Mouse (Mus musculus) monocyte, adult 2 months (primary cell): ENCODE data around the gene Tas2r131.
"Not testable (repeated sequence)": the region's sequence is repeated elsewhere in the genome, so short reads cannot be mapped to it uniquely, and the experiment has no call there.

Experiments used
- DNase-seq, 2 experiments: peaks; one replicate each; pipeline ENCODE4 v3.0.0; 2022; ENCODE audit warnings: low spot score in 2 of 2, low read depth in 1 of 2

The Tas2r131 gene

DNA sequence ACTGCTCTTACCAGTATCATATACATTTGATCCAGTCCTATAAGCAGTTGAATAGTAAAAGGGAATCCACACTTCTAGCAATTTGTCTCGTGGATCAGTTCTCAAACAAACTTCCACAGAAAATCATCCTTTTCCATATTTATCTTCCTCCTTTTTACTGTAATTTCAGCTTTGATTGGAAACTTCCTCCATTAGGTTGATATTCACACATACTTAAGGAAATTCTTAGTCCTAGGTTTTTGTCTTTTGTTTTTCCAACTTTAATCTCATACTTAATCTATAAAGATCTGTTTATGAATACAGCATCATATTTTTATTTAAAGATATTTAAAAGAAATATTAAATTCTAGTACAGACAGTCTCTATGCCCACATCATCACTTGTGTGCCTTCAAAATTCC, at the start of gene Tas2r131:
Gene Tas2r131, minus strand, starts transcription at position 101 of the 400 bp plus-strand sequence.
- no peak for DNase-seq

DNA sequence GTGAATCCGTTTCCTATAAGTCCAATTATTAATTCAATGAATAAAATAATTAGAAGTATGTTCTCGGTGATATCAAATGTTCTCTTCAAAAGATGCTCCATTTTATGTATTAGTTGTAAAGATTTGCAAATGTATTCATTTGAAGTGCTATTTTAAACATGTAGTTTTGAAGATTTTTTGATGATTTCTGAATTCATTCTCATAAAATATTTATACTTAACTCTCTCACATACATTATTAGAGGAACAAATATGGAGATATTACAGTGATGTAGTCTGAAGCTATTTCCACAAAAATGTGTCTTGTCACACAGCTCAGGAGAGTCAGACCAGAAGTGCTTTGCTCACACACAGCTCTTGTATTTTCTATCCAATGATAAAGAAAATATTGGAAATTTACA, 23.1 kb upstream of the Tas2r131 start, which contains the start of gene Tas2r109:
Gene Tas2r109, minus strand, starts transcription at position 101 of the 400 bp plus-strand sequence.
- DNase-seq, result no peak

DNA sequence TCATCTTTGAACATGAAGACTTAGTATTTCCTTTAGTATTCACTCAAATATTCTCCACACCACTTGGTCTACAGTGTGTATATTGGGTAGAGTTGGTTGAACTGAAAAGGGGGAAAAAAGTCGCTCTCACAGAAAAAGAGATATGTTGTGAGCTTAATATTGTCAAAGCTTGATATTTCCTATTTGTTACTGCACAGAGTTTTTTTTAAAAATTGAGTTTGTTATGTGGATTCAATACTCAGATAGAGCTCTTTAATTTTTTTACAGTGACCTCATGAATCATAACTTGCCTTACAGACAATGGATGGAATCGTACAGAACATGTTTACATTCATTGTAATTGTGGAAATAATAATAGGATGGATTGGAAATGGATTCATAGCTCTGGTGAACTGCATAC, 6.9 kb downstream of the Tas2r131 start, which contains the start of gene Tas2r129:
Gene Tas2r129, plus strand, starts transcription at position 301 of the 400 bp plus-strand sequence.
- DNase-seq, result no peak

DNA sequence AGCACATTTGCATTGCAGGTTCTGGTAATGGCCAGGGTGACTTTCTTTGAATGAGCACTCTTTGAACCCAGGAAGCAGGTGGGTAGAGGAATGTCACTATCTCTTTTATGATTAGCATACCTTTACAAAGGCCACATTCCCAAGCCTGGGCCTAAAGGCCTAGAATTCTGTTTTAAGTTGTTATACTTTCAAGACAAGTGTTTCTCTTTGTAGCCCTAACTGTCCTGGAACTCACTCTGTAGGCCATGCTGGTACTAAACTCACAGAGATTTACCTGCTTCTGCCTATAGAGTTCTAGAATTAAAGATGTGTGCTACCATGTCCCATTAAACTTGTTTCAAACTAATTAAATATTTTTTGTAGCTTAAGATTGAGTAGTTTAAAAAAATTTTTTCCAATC, 16.3 kb downstream of the Tas2r131 start:
- DNase-seq, result not testable (repeated sequence)

GRCm38 (mm10) chr6:132909351-132909750, 48.4 kb downstream of the Tas2r131 start, which contains the start of gene Tas2r125:
Tas2r125 (plus strand) TSS chr6:132909651.
- no peak for DNase-seq
